Mouse (Mus musculus) CD4-positive, CD25-positive, alpha-beta regulatory T cell, adult 4 months (primary cell): ENCODE data around the gene Treh. TPM values are rescaled to one million over a fixed set of nuclear protein-coding genes. Genes with fewer than 3 reads are reported as not detected.
A peak's percentile ranks its signal among the peaks of the same experiment; 100 is the strongest.

Experiments used
- ATAC-seq: one replicate; pipeline ENCODE4 v1.8.0; 2017
- polyA plus RNA-seq, 2 experiments: library from polyadenylated mRNA; unstranded; fragments of 100-300 nt; shearing (Covaris generic); gene quantifications; one replicate each; pipeline ENCODE4 v1.2.1; 2017

The Treh gene
- polyA plus RNA-seq, 2 experiments from 2014 or later: not detected

GRCm38 (mm10) chr9:44679565-44679964, 6.5 kb downstream of the Treh start:
- ATAC-seq: no peak

DNA sequence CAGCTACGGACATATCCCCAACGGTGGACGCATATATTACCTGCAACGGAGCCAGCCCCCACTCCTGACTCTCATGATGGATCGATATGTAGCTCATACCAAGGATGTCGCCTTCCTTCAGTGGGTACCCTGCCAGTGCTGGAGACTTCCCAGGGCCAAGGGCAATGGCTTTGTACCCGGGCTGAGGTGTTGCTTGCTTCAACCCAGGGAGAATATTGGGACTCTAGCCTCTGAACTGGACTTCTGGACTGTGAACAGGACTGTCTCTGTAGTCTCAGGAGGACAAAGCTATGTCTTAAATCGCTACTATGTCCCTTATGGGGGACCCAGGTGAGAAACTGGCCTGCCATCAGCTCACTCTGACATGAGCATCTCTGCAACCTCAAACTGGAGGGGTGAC, 10.0 kb downstream of the Treh start:
- ATAC-seq: no peak

DNA sequence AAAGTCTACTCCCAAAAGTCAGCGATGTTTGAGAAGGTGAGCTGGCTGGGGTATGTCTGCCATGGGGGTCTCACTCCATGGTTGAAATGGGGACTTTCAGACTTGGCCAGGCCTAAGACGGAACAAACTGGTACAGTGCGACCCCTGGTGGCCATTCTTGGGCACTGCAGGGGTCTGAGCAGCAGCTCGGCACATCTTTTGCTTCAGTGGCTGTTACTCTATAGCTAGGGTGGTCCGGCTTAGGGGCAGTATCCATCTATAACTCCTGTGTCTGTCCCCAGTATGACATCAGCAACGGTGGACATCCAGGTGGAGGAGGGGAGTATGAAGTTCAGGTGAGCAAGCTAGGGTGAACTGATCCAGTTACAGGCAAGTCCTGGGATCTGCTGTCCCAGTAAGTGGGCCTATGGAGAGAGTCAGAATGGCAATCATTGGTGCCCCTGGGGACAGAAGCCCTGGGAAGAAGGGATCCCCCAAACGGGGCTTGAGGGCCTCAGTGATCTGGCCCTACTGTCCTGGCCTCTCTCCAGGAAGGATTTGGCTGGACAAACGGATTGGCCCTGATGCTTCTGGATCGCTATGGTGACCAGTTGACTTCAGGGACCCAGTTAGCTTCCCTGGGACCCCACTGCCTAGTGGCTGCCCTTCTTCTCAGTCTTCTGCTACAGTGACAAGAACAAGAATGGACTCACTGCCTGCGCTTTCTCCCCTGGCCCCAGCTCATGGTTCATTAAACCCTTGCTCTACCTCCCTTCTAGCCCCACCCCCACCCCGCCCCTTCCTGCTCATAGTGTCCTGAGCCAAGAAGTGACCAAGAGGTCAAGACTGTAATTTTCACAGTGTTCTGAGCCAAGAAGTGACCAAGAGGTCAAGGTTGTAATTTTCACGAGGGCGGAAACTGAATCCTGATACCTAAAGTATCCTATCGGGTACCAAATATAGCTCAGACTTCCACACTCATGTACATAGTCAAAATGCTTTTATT, 12.6 kb downstream of the Treh start:
- ATAC-seq: peak; percentile 41

- ATAC-seq: no peak
These were observed 13.6 kb downstream of the Treh start for GRCm38 (mm10) chr9:44686638-44687037.

- no peak for ATAC-seq
These were observed 15.0 kb downstream of the Treh start for GRCm38 (mm10) chr9:44688013-44688412.

- ATAC-seq: peak; percentile 76
These were observed 17.6 kb downstream of the Treh start for GRCm38 (mm10) chr9:44690641-44691040.

- ATAC-seq: peak; percentile 43
These were observed 18.9 kb downstream of the Treh start for GRCm38 (mm10) chr9:44691671-44692520.

GRCm38 (mm10) chr9:44693071-44693470, 20.0 kb downstream of the Treh start:
- no peak for ATAC-seq

- no peak for ATAC-seq
These were observed 24.8 kb downstream of the Treh start for GRCm38 (mm10) chr9:44697866-44698265.

DNA sequence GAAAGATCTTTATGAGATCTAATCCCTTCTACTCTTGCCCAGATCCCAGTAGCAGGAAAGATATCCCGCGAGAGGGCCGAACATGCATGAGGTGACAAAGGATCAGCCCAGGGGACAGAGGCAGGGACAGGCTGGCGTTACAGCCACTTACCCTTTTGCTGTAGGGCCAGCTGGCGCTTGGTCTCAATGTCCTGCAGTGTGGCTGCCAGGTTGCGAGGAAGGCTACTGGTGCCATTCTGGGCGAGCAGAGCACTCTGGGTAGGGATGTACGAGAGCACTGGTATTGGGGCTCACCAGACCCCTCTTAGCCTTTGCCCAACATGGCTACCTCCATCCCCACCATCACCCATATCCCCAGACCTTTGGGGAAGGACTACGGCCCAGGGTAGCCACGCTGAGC, 26.2 kb downstream of the Treh start:
- no peak for ATAC-seq

GRCm38 (mm10) chr9:44699730-44700129, 26.7 kb downstream of the Treh start:
- ATAC-seq: no peak

DNA sequence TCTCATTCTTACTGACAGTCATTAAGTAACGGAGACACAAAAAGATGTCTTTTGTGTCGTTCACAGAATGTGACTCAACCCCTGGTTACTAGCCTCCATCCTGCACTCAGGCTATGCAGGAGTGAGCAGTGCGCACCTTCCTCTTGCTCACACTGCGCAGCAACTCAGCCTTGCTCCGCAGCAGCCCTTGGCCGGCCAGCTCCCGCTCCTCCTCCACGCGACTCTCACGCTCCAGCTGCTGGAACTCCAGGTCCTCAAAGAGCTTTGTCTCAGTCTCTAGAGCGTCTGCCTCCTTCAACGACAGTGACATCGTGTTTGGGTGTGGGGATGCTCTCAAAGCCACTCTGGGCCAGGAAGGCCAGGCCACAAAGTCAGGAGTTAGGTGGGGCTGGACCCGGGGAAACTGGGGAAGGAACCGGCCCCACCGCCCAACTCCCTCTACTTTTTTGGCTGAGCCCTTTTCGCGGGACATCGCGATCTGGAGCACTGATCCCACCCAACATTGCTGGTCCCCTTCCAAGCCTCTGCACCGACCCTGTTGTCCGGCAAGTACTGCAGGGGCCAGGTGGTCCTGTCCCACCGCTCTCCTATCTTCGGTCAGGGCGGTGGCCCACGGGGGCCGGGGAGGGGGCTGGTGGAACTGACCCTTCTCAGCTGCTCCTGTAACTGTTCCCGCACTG, 34.9 kb downstream of the Treh start:
- ATAC-seq: no peak

DNA sequence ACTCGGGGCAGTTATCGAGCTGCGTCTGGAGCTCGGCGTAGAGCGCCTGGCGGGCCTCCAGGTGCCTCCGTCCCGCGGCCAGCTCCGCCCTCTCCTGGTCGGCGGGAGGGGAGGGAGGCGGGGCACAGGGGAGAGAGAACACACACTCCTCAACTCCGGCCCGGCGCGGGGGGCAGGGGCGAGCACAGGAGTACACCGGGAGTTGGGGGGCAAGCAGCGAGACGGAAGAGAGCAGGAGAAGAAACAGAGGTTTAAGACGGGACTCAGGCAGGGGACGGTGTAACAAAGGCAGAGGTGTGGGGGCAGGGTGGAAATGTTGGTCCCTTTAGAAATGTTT, 35.4 kb downstream of the Treh start:
- ATAC-seq: no peak

GRCm38 (mm10) chr9:44708925-44709324, 35.9 kb downstream of the Treh start:
- ATAC-seq: no peak

DNA sequence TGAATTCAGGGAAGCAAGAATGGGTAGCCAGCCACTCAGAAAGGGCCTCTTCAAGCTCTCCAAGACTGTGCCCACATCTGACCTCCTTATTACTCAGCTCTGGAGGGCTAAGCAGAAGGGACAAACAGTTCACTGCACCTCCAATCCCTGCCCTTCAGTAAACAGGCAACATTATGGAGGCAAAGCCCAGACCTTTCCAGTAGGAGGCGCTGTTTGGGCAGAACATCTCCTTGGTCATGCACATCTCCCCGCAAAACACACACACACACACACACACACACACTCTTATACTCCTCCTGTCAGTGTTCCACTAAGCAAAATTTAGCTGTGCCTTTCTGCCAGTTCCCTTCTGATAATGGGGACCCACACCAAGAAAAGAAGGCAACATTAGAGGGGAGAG, 36.6 kb downstream of the Treh start:
- ATAC-seq: no peak

GRCm38 (mm10) chr9:44710213-44710612, 37.2 kb downstream of the Treh start:
- no peak for ATAC-seq

DNA sequence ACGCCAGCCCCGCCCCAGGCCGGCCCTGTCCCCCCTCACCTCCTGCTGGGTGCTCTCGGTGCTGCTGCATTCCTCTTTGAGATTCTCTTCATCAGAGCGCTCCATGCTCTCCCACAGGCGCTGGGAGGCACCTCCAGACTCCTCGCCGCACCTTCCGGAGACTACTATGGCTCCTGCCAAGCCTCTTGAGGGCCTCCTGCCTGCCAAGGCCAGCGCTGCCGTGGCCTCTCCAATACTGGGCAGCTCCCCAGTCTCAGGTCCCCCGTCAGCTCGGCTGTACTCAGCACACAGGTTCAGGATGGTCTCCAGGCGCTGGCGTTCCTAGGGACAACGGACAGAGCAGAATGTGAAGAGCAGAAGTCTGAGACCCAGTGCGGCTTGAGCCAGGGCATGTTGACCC, 38.6 kb downstream of the Treh start:
- ATAC-seq: no peak

DNA sequence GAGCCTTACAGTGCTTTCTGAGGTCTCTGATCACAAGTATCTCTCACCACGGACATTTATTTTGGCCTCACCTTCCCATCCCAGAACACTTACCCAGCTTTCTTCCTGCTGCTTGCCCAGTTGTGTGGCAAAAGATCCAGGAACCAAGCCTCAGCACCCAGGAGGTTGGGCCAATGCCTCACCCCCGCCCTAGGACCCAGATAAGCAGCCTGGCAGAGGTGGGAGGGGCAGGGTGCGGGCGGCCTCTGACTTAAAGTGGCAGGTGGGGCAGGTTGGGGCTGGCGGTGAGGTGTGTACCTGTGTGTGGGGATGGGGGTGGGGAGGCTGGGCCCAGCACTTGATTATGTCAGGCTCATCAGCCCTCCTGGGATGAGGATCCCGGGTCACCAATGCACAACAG, 40.0 kb downstream of the Treh start:
- no peak for ATAC-seq

GRCm38 (mm10) chr9:44713574-44713973, 40.5 kb downstream of the Treh start:
- ATAC-seq: no peak

DNA sequence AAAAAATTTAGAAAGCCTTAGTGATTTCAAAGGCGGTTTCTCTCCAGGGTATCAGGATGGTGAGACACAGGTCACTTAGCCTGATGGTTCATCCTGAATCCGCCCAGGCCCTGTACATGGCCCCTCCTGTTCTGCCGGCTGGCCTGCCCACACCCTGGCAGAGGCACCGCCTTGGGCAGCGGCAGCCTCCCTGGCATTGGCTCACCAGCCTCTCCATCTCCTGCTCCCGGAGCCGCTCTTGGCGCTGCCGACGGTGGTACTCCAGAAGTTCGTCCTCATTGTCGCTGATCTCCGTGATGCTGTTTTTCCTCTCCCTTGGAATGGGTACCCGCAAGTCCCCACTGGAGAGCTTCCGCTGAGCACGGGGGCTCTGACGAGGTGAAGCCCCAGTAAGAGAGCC, 42.1 kb downstream of the Treh start:
- no peak for ATAC-seq

GRCm38 (mm10) chr9:44715705-44716362, 42.8 kb downstream of the Treh start:
- ATAC-seq: no peak

GRCm38 (mm10) chr9:44716997-44717821, 44.2 kb downstream of the Treh start:
- ATAC-seq: peak; percentile 75
